Mouse (Mus musculus) embryonic facial prominence, embryonic 15.5 days (tissue): Measurements from ENCODE around the gene Cenpo. TPM values are rescaled to one million over a fixed set of nuclear protein-coding genes. Genes with fewer than 3 reads are reported as not detected.
"Not testable (repeated sequence)": the region's sequence is repeated elsewhere in the genome, so short reads cannot be mapped to it uniquely, and the experiment has no call there.

Source experiments
- ATAC-seq: fragments of 200-750 bp; cut with Nextera tagmentation; 2 replicates; pipeline ENCODE4 v1.8.0; 2017; ENCODE audit warnings: low read depth, moderate TSS enrichment; ENCODE audit not compliant: insufficient number of reproducible peaks, low FRiP score, low TSS enrichment
- H3K27ac ChIP-seq: fragments of 300-500 bp; sonication (generic); replicated peaks from 2 replicates; pipeline ENCODE4 v1.5.1; 2015; ENCODE audit warnings: mild to moderate bottlenecking, inconsistent platforms
- H3K27me3 ChIP-seq: fragments of 300-500 bp; sonication (generic); 2 replicates; pipeline ENCODE4 v1.6.1; 2015; ENCODE audit warnings: inconsistent platforms
- H3K36me3 ChIP-seq: fragments of 300-500 bp; sonication (generic); 2 replicates; pipeline ENCODE4 v1.6.1; 2015; ENCODE audit warnings: mild to moderate bottlenecking, inconsistent platforms
- H3K4me1 ChIP-seq: fragments of 300-500 bp; sonication (generic); 2 replicates; pipeline ENCODE4 v1.6.1; 2015; ENCODE audit warnings: inconsistent platforms
- H3K4me2 ChIP-seq: fragments of 300-500 bp; sonication (generic); replicated peaks from 2 replicates; pipeline ENCODE4 v1.6.1; 2015; ENCODE audit warnings: mild to moderate bottlenecking, inconsistent platforms
- H3K4me3 ChIP-seq: fragments of 300-500 bp; sonication (generic); replicated peaks from 2 replicates; pipeline ENCODE4 v1.5.1; 2015; ENCODE audit warnings: mild to moderate bottlenecking, inconsistent platforms
- H3K9ac ChIP-seq: fragments of 300-500 bp; sonication (generic); 2 replicates; pipeline ENCODE4 v1.6.1; 2015; ENCODE audit warnings: inconsistent platforms
- H3K9me3 ChIP-seq: fragments of 300-500 bp; sonication (generic); replicated peaks from 2 replicates; pipeline ENCODE4 v1.6.1; 2016; ENCODE audit warnings: inconsistent platforms
- WGBS: fragments of 180-500 bp; shearing (Covaris S2); methylation state at CpG from one replicate; pipeline ENCODE4 v1.1.7; 2015; 5-methylcytosine and 5-hydroxymethylcytosine counted together
- polyA plus RNA-seq: library from polyadenylated mRNA; unstranded; fragments of >200 nt; fragmentation: Nextera tagmentation; extraction: Ambion mirVana; gene quantifications from 2 replicates; pipeline ENCODE4 v1.2.1, GENCODE M21; 2015

Gene Cenpo
- 12.0 and 13.6 TPM in 2 replicates for polyA plus RNA-seq

DNA sequence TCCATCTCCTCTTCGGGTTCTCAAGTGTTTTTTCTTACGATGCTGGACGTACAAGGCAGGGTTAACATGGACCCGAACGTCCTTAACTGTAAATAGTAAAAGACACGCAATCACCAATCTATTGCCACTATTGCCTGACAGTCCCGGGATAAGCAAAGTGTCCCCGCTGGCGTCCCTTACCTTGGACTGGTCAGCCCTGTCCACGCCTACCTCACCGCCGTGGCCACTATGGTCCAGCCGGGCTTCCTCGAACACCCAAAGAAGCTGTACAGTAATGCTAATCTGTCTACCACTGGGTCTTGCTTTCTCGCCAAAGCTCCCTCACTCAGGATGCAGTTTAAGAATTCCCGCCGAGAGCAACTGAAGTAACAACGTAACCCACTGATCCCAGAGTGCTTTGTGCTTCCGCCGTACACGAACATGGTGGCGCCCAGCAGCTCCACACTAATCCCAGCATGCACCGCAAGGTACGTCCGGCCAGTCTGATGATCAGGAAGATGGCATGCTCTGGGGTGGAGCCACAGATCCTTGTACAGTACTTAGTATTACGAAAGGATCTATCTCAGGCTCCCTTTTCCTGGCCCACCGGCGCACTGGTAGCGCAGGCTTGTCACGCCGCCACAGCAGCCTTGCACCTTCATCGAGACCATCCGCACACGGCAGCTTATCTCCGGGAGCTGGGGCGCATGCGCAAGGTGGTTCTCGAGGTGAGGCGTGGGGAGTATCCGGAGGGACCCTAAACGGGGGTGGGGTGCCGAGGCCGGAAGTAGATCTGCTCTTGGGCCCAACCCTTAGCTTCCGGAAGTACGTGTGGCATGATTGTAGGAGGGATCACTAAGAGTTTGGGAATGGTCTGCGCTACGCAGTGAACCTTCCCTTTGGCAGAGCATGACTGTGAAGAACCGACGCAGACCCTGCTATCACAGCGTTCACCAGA is at the start of gene Cenpo, which contains the start of gene Ptrhd1:
TSS of gene Cenpo (minus strand) at position 723 of the 937 bp plus-strand sequence.
TSS of gene Ptrhd1 (plus strand) at position 456 of the 937 bp plus-strand sequence.
- under 1% methylated on average over 50 of the region's 50 CpGs for WGBS
- peak within 1 kb of the TSS; percentile 55 for H3K9ac ChIP-seq
- peak within 1 kb of the TSS; percentile 94 for H3K27ac ChIP-seq
- peak; percentile 98 for ATAC-seq
- H3K4me3 ChIP-seq, result peak within 1 kb of the TSS; percentile 57
- no peaks in the 10 kb centered on the region for H3K27me3 ChIP-seq
- H3K4me2 ChIP-seq, result peak within 1 kb of the TSS; percentile 60
- no peaks in the 10 kb centered on the region for H3K9me3 ChIP-seq
- peaks cover 20% of the 10 kb centered on the region for H3K36me3 ChIP-seq
- peaks cover 12% of the 10 kb centered on the region for H3K4me1 ChIP-seq

DNA sequence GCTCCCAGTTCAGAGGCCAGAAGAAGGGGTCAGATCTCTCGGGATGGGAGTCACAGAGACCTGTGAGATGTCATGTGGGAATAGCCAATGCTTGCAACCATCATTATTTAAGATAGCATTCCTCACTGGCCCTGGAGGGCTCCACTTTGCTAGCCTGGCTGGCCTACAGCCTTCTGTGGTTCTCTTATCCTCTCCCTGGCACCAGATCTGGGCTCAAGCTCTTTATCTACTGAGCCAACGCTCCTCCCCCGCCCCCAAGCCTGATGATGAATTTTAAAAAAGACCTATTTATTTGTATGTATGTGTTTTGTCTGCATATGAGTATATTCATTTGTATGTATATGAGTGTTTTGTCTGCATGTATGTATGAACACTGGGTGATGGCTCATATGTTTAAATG is 45.8 kb upstream of the Cenpo start:
- no peak overlapping the region for H3K27ac ChIP-seq
- no peak overlapping the region for H3K4me2 ChIP-seq
- ATAC-seq, result no peak
- H3K4me3 ChIP-seq, result no peak overlapping the region
- no peaks in the 10 kb centered on the region for H3K4me1 ChIP-seq
- H3K36me3 ChIP-seq, result peaks cover 4% of the 10 kb centered on the region
- H3K9me3 ChIP-seq, result no peaks in the 10 kb centered on the region
- H3K9ac ChIP-seq, result no peak overlapping the region
- WGBS, result 94% methylated on average over 3 of the region's 3 CpGs
- no peaks in the 10 kb centered on the region for H3K27me3 ChIP-seq

DNA sequence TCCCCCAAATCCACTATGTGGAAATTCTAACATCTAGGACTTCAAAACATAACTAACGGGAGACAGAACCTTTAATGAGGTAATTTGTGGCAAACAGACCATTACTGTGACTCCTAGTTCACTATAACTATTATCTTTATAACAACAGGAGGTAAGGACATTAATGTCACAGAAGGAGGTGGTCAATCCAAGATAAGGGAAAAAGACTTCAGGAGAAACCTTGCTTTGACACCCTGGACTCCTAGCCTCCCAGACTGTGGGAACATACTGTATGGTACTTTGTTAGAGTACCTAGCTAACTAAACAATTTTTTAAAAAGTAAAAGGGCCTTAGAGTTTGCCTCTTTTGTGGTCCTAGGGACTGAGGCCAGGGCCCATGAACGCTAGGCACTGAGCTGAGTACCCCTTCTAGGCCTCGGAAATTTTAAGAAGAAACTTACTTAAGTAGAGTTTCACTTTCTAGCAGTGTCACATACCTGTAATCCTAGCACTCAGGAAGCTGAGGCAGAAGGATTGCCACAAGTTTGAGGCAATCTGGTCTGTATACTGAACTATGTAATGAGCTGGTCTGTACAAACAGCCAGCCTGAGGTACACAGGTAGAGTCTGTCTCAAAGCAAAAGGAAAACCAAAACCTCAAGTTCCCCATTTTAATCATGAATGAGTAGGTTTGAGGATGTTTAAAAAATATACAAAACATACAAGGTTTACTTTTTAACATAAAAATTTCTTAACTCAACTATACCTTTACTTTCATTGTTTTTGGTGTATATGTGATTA is 45.1 kb upstream of the Cenpo start:
- WGBS, result 83% methylated on average over 3 of the region's 3 CpGs
- no peak for ATAC-seq

DNA sequence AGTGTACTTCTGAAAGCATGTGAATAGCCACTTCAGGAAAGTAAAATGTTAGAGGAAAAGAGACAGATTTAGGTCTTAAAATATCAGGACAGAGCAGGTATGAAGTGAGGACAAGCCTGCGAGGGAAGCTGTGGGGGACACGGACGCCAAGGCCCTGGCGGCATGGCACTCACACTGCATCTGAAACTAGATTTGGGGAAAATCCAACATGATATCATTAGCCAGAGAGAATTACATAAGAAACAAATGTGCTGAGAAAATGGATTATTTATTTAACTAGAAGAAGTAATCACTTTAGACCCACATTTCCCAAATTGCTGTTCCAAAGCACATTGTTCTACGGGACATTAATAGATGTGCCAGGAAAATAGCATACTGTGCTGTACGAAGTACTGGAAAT is 37.0 kb upstream of the Cenpo start:
- 88% methylated on average over 6 of the region's 6 CpGs for WGBS
- H3K36me3 ChIP-seq, result peaks cover 66% of the 10 kb centered on the region

More for the DNA sequence above, 45.1 kb upstream of the Cenpo start:
- Histone ChIP-seq H3K4me3 (no peak overlapping the region), H3K9me3 (no peaks in the 10 kb centered on the region), H3K4me2 (no peak overlapping the region), H3K27ac (no peak overlapping the region), H3K27me3 (no peaks in the 10 kb centered on the region), H3K36me3 (peaks cover 10% of the 10 kb centered on the region), H3K4me1 (no peaks in the 10 kb centered on the region), H3K9ac (no peak overlapping the region)

DNA sequence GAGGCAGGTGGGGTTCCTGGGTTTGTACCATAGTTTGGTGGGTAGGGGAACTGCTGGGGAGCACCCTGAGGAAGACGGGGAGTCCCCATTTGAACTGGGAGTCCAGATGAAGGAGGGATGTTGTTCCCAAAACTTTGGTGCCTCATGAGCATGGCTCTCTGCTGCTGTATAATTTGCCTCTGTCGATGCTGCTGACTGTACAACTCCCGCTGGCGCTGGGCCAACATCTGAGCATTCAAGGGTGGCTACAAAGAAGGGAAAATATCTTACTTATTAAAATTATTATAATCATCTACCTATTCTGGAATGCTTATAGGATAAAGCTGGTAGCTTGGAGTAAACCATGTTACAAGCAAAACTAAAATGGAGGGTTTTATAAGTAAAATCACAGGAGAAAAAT is 33.7 kb upstream of the Cenpo start:
- 90% methylated on average over 4 of the region's 4 CpGs for WGBS
- Histone ChIP-seq H3K9ac (no peak overlapping the region), H3K4me3 (no peak overlapping the region), H3K36me3 (peaks cover 54% of the 10 kb centered on the region), H3K4me2 (no peak overlapping the region), H3K27ac (no peak overlapping the region), H3K9me3 (no peaks in the 10 kb centered on the region), H3K27me3 (no peaks in the 10 kb centered on the region), H3K4me1 (no peaks in the 10 kb centered on the region)
- no peak for ATAC-seq

More for the DNA sequence above, 37.0 kb upstream of the Cenpo start:
- H3K4me3 ChIP-seq, result no peak overlapping the region
- no peak overlapping the region for H3K9ac ChIP-seq
- no peaks in the 10 kb centered on the region for H3K4me1 ChIP-seq
- no peaks in the 10 kb centered on the region for H3K9me3 ChIP-seq
- ATAC-seq, result no peak
- no peak overlapping the region for H3K4me2 ChIP-seq
- H3K27me3 ChIP-seq, result no peaks in the 10 kb centered on the region
- no peak overlapping the region for H3K27ac ChIP-seq

DNA sequence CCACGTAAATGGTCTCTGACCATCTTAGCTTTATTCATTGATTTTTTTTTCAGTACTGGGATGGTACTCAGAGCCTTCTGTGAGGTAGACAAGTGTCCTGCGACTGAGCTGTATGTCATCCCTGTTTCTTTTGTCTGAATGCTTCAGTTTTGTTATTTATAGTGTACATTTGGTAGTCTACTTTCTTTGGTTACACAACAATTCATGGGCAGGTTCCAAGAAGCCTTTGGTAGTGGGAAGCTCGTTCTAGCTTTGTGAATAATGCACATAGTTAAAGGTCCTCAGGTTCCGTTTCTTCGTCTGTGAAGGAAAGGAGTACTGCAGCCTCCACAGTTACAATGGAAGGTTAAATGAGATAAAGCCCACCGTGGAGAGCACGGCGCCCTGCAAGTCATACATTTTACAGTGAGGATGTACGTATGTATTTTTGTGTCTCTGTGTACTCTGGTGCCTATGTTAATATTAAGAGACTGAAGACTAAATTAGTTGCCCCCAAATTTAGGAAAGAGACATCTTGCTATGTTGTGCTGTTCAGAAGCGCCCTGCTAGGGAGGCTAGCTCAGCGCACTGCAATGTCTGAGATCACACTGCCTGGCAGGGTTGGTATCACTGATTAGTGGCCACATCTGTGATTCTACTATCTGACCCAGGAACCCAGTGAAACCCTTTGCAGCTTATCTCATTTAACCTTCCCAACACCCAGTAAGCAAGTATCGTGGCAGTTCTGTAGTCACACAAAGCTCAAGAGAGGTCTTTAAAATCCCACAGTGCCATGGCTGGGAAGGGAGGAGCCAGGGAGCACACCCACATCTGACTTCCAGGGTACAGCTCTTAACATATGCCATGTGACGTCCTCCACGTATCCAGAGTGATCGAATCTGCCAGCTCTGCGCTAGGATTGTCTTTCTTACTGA is 18.9 kb upstream of the Cenpo start:
- WGBS, result 86% methylated on average over 16 of the region's 16 CpGs
- Histone ChIP-seq H3K4me3 (no peak overlapping the region), H3K27me3 (no peaks in the 10 kb centered on the region), H3K4me1 (no peaks in the 10 kb centered on the region), H3K4me2 (no peak overlapping the region), H3K36me3 (peaks cover 24% of the 10 kb centered on the region), H3K9ac (no peak overlapping the region), H3K27ac (no peak overlapping the region), H3K9me3 (no peaks in the 10 kb centered on the region)
- ATAC-seq, result no peak

DNA sequence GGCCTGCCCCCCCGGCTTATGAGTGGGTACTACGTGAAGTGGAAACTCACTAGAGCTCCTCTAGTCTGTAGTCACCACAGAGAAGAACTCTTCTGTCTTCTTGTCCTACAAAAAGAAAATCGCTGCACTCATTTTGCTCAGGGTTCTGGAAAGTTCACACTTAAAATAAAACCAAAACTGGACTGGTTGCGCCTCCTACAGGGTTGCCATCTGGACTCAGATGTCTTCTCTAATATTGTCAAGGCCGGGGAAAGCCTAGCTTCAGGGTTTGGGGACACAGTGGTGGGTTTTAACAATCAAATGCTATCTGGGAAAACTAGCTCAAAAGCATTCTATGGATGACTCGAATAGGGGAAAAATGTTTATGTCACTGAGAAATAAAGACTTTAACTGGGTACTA is 15.7 kb upstream of the Cenpo start:
- no peak for ATAC-seq
- Histone ChIP-seq H3K4me2 (no peak overlapping the region), H3K27ac (no peak overlapping the region), H3K9me3 (no peaks in the 10 kb centered on the region), H3K4me3 (no peak overlapping the region), H3K36me3 (peaks cover 22% of the 10 kb centered on the region), H3K4me1 (no peaks in the 10 kb centered on the region), H3K27me3 (no peaks in the 10 kb centered on the region), H3K9ac (no peak overlapping the region)
- 85% methylated on average over 6 of the region's 6 CpGs for WGBS

DNA sequence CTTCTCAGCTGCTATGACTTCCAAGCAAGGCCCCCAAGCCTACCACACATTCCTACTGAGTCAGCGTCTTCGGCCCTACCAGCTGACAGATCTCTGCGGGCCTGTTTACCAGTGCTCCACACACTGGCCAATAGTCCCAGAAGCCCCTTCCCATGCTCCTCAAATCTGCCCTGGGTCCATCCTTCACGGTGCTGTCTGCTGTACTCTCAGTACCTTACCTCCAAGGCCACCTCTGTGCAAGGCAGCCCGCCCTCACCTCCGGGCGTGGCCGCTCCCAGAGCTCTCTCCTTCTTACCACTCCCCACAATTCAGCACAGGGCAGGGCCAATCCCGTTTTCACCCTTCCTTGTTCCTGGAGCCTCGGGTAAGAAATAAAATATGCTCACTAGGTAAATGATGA is 11.6 kb upstream of the Cenpo start:
- H3K9me3 ChIP-seq, result no peaks in the 10 kb centered on the region
- no peak overlapping the region for H3K4me3 ChIP-seq
- no peaks in the 10 kb centered on the region for H3K27me3 ChIP-seq
- H3K27ac ChIP-seq, result no peak overlapping the region
- 0 out of 2 replicates have a peak, but pooled peaks cover 5% of the 10 kb centered on the region for H3K36me3 ChIP-seq
- H3K4me2 ChIP-seq, result no peak overlapping the region
- ATAC-seq, result no peak
- no peak overlapping the region for H3K9ac ChIP-seq
- no peaks in the 10 kb centered on the region for H3K4me1 ChIP-seq
- WGBS, result 77% methylated on average over 10 of the region's 10 CpGs

DNA sequence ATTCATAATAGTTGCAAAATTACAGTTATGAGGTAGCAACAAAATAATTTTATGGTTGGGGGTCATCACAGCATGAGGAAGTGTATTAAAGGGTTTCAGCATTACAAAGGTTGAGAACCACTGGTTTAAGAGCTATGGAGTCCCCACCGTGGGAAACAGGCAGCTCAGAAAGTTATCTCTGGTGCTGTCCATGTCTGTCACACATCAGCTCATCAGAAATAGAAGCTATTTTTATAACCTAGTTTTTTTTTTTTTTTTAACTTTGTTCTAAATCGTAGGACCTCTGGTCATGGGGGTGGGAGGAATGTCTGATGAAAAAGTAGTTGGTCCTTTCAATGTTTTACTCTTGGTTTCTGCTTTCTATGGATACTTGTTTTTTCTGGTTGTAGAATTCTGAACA is 9.7 kb upstream of the Cenpo start:
- no peak overlapping the region for H3K4me2 ChIP-seq
- H3K27ac ChIP-seq, result no peak overlapping the region
- no peaks in the 10 kb centered on the region for H3K27me3 ChIP-seq
- H3K4me3 ChIP-seq, result no peak overlapping the region
- no peak for ATAC-seq
- 70% methylated on average over 2 of the region's 2 CpGs for WGBS
- H3K9me3 ChIP-seq, result no peaks in the 10 kb centered on the region
- H3K4me1 ChIP-seq, result no peaks in the 10 kb centered on the region
- H3K36me3 ChIP-seq, result 0 out of 2 replicates have a peak, but pooled peaks cover 3% of the 10 kb centered on the region
- H3K9ac ChIP-seq, result no peak overlapping the region

DNA sequence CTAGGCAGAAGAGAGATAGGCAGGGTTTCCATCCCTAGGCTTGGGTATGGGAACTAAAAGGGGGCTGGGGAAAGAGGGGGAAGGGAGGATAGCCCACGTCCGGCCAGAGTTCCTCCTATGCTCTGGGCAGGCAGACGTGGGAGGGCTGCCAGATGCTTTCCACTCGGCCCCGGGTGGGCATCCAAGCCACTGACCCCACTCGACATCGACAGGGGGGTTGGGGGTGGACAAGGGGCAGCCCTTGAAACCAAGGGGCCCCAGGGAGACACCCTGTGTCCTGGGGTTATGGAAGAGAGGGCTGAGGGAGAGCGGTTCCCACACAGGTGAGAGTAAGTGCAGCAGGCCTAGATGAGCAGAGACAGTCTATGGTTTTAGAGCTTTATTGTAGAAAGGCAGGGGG is 6.2 kb upstream of the Cenpo start:
- not testable (repeated sequence) for H3K9ac ChIP-seq, H3K36me3 ChIP-seq, H3K4me2 ChIP-seq, H3K27me3 ChIP-seq, H3K27ac ChIP-seq, H3K4me1 ChIP-seq, H3K4me3 ChIP-seq, H3K9me3 ChIP-seq, ATAC-seq
- WGBS, result 85% methylated on average over 8 of the region's 8 CpGs
